Mouse (Mus musculus): ENCODE measurements around the gene Ackr2. TPM values are rescaled to one million over a fixed set of nuclear protein-coding genes. Genes with fewer than 3 reads are reported as not detected.

Gene Ackr2
- total and polyA plus RNA-seq, 3 experiments = not detected

DNA sequence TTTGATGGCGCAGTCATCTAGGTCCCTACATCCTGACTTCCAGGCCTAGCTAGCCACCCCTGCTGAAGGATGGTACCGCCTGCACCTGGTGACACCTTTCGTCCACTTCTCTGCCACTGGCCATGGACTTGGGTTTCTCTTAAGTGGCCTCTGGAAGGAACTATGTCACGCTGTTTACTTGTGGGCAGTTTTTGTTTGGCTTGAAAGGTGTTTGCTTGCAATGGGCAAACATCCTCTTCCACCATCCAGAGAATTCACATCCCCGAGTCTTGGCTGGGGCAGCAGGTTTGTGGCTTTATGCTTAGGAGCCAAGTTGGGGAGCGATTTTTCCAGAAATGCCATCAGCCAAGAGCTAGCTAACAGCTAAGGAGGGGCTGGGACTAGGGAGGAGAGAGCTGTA, 54.4 kb downstream of the Ackr2 start:
- no peaks in the 10 kb centered on the region for H3K27me3 ChIP-seq (ENCODE audit: control insufficient read depth in 1 of 2, insufficient read depth in 2 of 2, low read length in 2 of 2)
- TF ChIP-seq ZMIZ1 (IDR thresholded peaks at IDR 0.05; ENCODE audit: low read depth, low read length) = no peak
- no peak for TF ChIP-seq USF2 (IDR thresholded peaks at IDR 0.05; ENCODE audit: borderline replicate concordance in 1 of 2, insufficient read depth in 1 of 2, low read depth in 1 of 2, low read length in 2 of 2)
- no peak for TF ChIP-seq POLR2AphosphoS2 (IDR thresholded peaks at IDR 0.05; ENCODE audit: low read length)
- TF ChIP-seq MXI1 (IDR thresholded peaks at IDR 0.05; ENCODE audit: low read depth, low read length) = no peak
- no peak for TF ChIP-seq GATA1 (IDR thresholded peaks at IDR 0.05; ENCODE audit: low read depth, low read length)
- no peak for TF ChIP-seq ZC3H11A (IDR thresholded peaks at IDR 0.05; ENCODE audit: low read depth, low read length)
- no peak for TF ChIP-seq HCFC1 (IDR thresholded peaks at IDR 0.05; ENCODE audit: low read depth, low read length)
- TF ChIP-seq KAT2A (conservative IDR thresholded peaks at IDR 0.05; ENCODE audit: low read depth, low read length) = no peak
- no peak for TF ChIP-seq ZKSCAN1 (IDR thresholded peaks at IDR 0.05; ENCODE audit: low read depth, low read length)
- no peak for TF ChIP-seq NELFE (IDR thresholded peaks at IDR 0.05; ENCODE audit: low read depth, low read length)
- no peak for TF ChIP-seq SMC3 (IDR thresholded peaks at IDR 0.05; ENCODE audit: low read depth, low read length)
- no peak for DNase-seq (ENCODE audit: low read depth, low spot score)
- no peaks in the 10 kb centered on the region for H3K4me1 ChIP-seq (ENCODE audit: control insufficient read depth in 1 of 2, insufficient read depth in 2 of 2, low read length in 2 of 2)
- H3K4me3 ChIP-seq (ENCODE audit: control insufficient read depth in 1 of 2, insufficient read depth in 1 of 2, low read depth in 2 of 2, low read length in 2 of 2) = no peak overlapping the region
- H3K36me3 ChIP-seq (ENCODE audit: control insufficient read depth in 1 of 2, insufficient read depth in 2 of 2, low read length in 2 of 2) = no peaks in the 10 kb centered on the region
- H3K79me2 ChIP-seq (ENCODE audit: control insufficient read depth, insufficient read depth, low read length, poor library complexity) = no peaks in the 10 kb centered on the region
- no peaks in the 10 kb centered on the region for H3K9me3 ChIP-seq (replicated peaks; ENCODE audit: insufficient read depth, low read length)
- no peak overlapping the region for H3K9ac ChIP-seq (ENCODE audit: control insufficient read depth, low read depth, low read length, poor library complexity, severe bottlenecking)
- no peak overlapping the region for H3K27ac ChIP-seq (ENCODE audit: control insufficient read depth, low read depth, low read length)

DNA sequence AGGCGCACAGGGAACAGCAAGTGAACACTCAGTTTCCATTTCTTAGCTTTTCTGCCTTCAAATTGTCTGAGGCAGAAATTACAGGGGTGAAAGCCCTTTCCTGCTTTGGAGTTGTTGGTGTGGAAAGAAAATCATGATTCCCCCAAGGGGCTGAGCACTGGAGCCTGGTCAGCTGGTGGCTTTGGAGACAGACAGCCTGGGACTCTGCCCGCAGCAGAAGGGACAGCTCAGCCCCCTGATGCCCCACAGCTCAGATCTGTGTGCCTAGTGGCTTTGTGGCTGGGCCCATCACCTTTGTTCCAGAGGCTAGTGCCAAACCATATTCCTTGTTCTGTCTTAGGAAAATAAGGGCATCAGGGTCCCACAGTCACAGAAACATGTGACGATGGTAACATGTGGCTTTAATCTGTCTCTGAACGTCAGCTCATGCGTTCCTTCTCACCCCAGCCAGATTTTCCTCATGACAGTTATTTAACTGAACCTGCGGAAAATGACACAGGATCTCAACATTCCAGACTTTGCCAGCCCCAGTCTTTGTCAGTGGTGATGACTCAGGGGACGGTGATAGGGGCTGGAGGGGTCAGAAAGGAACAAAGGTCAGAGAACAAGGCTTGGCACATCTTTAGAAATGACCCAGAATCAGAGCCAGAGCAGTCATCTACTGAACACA, 61.9 kb downstream of the Ackr2 start:
- H3K36me3 ChIP-seq (ENCODE audit: control insufficient read depth in 1 of 2, insufficient read depth in 2 of 2, low read length in 2 of 2) = no peaks in the 10 kb centered on the region
- H3K27me3 ChIP-seq (ENCODE audit: control insufficient read depth in 1 of 2, insufficient read depth in 2 of 2, low read length in 2 of 2) = no peaks in the 10 kb centered on the region
- TF ChIP-seq MEF2A (IDR thresholded peaks at IDR 0.05; ENCODE audit: extremely low read depth, insufficient replicate concordance, low read depth, low read length, poor library complexity, severe bottlenecking) = no peak
- no peak for TF ChIP-seq ZKSCAN1 (IDR thresholded peaks at IDR 0.05; ENCODE audit: low read depth, low read length)
- TF ChIP-seq MAFK (IDR thresholded peaks at IDR 0.05; ENCODE audit: borderline replicate concordance, low read depth, low read length) = no peak
- no peak for TF ChIP-seq ZMIZ1 (IDR thresholded peaks at IDR 0.05; ENCODE audit: low read depth, low read length)
- TF ChIP-seq ELF1 (IDR thresholded peaks at IDR 0.05; ENCODE audit: low read depth, low read length) = no peak
- no peak for TF ChIP-seq RCOR1 (IDR thresholded peaks at IDR 0.05; ENCODE audit: low read depth, low read length)
- no peak for TF ChIP-seq JUND (IDR thresholded peaks at IDR 0.05; ENCODE audit: low read depth, low read length)
- no peak for TF ChIP-seq TAL1 (IDR thresholded peaks at IDR 0.05; ENCODE audit: low read length)
- TF ChIP-seq UBTF (IDR thresholded peaks at IDR 0.05; ENCODE audit: borderline replicate concordance, insufficient read depth, low read depth, low read length) = no peak
- no peak for TF ChIP-seq CTCF (IDR thresholded peaks at IDR 0.05 in 2 of 3, conservative IDR thresholded peaks at IDR 0.05 in 1 of 3; ENCODE audit: control insufficient read depth in 1 of 3, insufficient read depth in 1 of 3, low read depth in 2 of 3, low read length in 3 of 3, poor library complexity in 1 of 3, severe bottlenecking in 1 of 3)
- no peak for TF ChIP-seq MXI1 (IDR thresholded peaks at IDR 0.05; ENCODE audit: low read depth, low read length)
- TF ChIP-seq TBP (IDR thresholded peaks at IDR 0.05; ENCODE audit: low read depth, low read length) = no peak
- TF ChIP-seq RAD21 (IDR thresholded peaks at IDR 0.05; ENCODE audit: low read depth, low read length) = no peak
- no peak overlapping the region for H3K4me3 ChIP-seq (ENCODE audit: control insufficient read depth in 1 of 2, insufficient read depth in 1 of 2, low read depth in 2 of 2, low read length in 2 of 2)
- H3K4me1 ChIP-seq (ENCODE audit: control insufficient read depth in 1 of 2, insufficient read depth in 2 of 2, low read length in 2 of 2) = no peaks in the 10 kb centered on the region
- DNase-seq (ENCODE audit: low read depth, low spot score) = no peak
- H3K27ac ChIP-seq (ENCODE audit: control insufficient read depth, low read depth, low read length) = no peak overlapping the region
- no peak overlapping the region for H3K9ac ChIP-seq (ENCODE audit: control insufficient read depth, low read depth, low read length, poor library complexity, severe bottlenecking)
- no peaks in the 10 kb centered on the region for H3K79me2 ChIP-seq (ENCODE audit: control insufficient read depth, insufficient read depth, low read length, poor library complexity)
- no peaks in the 10 kb centered on the region for H3K9me3 ChIP-seq (replicated peaks; ENCODE audit: insufficient read depth, low read length)

Measured in MEL (cell line).